In genomic region chr2:33207069-33207468, GRCm38 (mm10) we compare ENCODE assay signal across 10 mouse cellular contexts. TPM values are rescaled to one million over a fixed set of nuclear protein-coding genes. Genes with fewer than 3 reads are reported as not detected.
DNase-seq lines count a peak whose midpoint lies in the region; ATAC-seq and TF ChIP-seq lines count a peak whose summit lies in the region.
"Had no signal": no experiment of that assay in that cellular context is flagged by ENCODE, and none has a peak within 500 bp of the region (broad histone marks: within the 10 kb centered on the region; RNA-seq: fewer than 3 reads in every experiment).

No protein-coding gene starts in this region.

- H3K4me1 ChIP-seq in neural tube, embryonic 14.5 days (ENCODE audit: control insufficient read depth, insufficient read depth, low read length), result peaks cover 29% of the 10 kb centered on the region
- H3K4me1 ChIP-seq in heart, embryonic 12.5 days (replicated peaks), result peaks cover 71% of the 10 kb centered on the region
- peaks cover 55% of the 10 kb centered on the region for H3K4me1 ChIP-seq in olfactory bulb, adult 2 months (ENCODE audit: control insufficient read depth, insufficient read depth, low read length)

- TF ChIP-seq POLR2A in olfactory bulb, adult 2 months (IDR thresholded peaks at IDR 0.05; ENCODE audit: insufficient read depth, low read depth, low read length), result no peak

- no peak overlapping the region for H3K4me2 ChIP-seq in neural tube, embryonic 14.5 days (ENCODE audit: low read depth, low read length)
- H3K4me2 ChIP-seq in heart, embryonic 12.5 days, result no peak overlapping the region
- H3K4me2 ChIP-seq: midbrain, embryonic 11.5 days had no signal

- DNase-seq in neural tube, embryonic 10.5 days (ENCODE audit: extremely low spot score, low spot score), result no peak
- peak; percentile 52 for DNase-seq in kidney, adult 18-20 months
- no peak for DNase-seq in left cerebral cortex, postnatal 25 days (ENCODE audit: low spot score in 2 of 2)
- DNase-seq in cerebellum, postnatal 4 days (ENCODE audit: low spot score in 2 of 2), result no peak
- DNase-seq in thymus, postnatal 0 days (ENCODE audit: low spot score), result no peak

- H3K27me3 ChIP-seq in neural tube, embryonic 14.5 days (ENCODE audit: control insufficient read depth, insufficient read depth, low read length), result no peaks in the 10 kb centered on the region
- no peaks in the 10 kb centered on the region for H3K27me3 ChIP-seq in heart, embryonic 12.5 days (replicated peaks)

- no peaks in the 10 kb centered on the region for H3K36me3 ChIP-seq in neural tube, embryonic 14.5 days (ENCODE audit: control insufficient read depth, insufficient read depth, low read length)
- H3K36me3 ChIP-seq in heart, embryonic 12.5 days, result no peaks in the 10 kb centered on the region

- 16% methylated on average over 4 of the region's 4 CpGs for WGBS in neural tube, embryonic 14.5 days
- 18% methylated on average over 4 of the region's 4 CpGs for WGBS in heart, embryonic 12.5 days
- WGBS in olfactory bulb, adult 2 months, result 35% methylated on average over 4 of the region's 4 CpGs

- ATAC-seq in neural tube, embryonic 14.5 days (ENCODE audit: low read depth), result no peak
- ATAC-seq in heart, embryonic 12.5 days (ENCODE audit: insufficient number of reproducible peaks, low FRiP score), result no peak

- intact Hi-C loops in left cerebral cortex, postnatal 25 days (cut with DNase I), result no loop called here

- H3K4me3 ChIP-seq in neural tube, embryonic 14.5 days (ENCODE audit: low read depth, low read length), result no peak overlapping the region
- no peak overlapping the region for H3K4me3 ChIP-seq in heart, embryonic 12.5 days
- no peak overlapping the region for H3K4me3 ChIP-seq in olfactory bulb, adult 2 months (ENCODE audit: insufficient read depth, low read depth, low read length)
- H3K4me3 ChIP-seq: left cerebral cortex, adult 2 months had no signal

- H3K9ac ChIP-seq in neural tube, embryonic 14.5 days (replicated peaks; ENCODE audit: low read depth, low read length), result no peak overlapping the region
- H3K9ac ChIP-seq in heart, embryonic 12.5 days, result no peak overlapping the region

- no peaks in the 10 kb centered on the region for H3K9me3 ChIP-seq in neural tube, embryonic 14.5 days (ENCODE audit: control insufficient read depth, low read length)
- no peaks in the 10 kb centered on the region for H3K9me3 ChIP-seq in heart, embryonic 12.5 days (replicated peaks)

- TF ChIP-seq CTCF in olfactory bulb, adult 2 months (IDR thresholded peaks at IDR 0.05; ENCODE audit: insufficient read depth, low read depth, low read length), result no peak

- peak overlapping the region; percentile 48; the same call in 1 of the 2 replicates for H3K27ac ChIP-seq in neural tube, embryonic 14.5 days (ENCODE audit: low read depth, low read length)
- peak overlapping the region; percentile 48 for H3K27ac ChIP-seq in heart, embryonic 12.5 days (ENCODE audit: poor library complexity, severe bottlenecking)
- H3K27ac ChIP-seq in olfactory bulb, adult 2 months (ENCODE audit: insufficient read depth, low read depth, low read length), result 0 out of 2 replicates have a peak overlapping the region, but pooled peaks have one; percentile 34
- H3K27ac ChIP-seq: left cerebral cortex, adult 2 months had no signal

RNA-seq across cellular contexts. Expression of gene Angptl2, which starts 8.8 kb away (rescaled TPM):
- polyA plus RNA-seq in neural tube, embryonic 14.5 days (2014; fragmentation: Nextera tagmentation; extraction: Ambion mirVana), result 2.7 and 14.5 TPM in 2 replicates
- polyA plus RNA-seq in heart, embryonic 12.5 days (2016; fragmentation: Nextera tagmentation; extraction: Ambion mirVana), result 54.6 and 54.7 TPM in 2 replicates
- polyA plus RNA-seq in olfactory bulb, adult 2 months (2012; ENCODE audit: insufficient read depth, insufficient read length, low replicate concordance, missing spikeins), result not detected in 2 replicates
- total RNA-seq in left cerebral cortex, postnatal 25 days (2021), result 1 to 10 TPM; 2.2 to 2.3 TPM
- 29.8 and 34.7 TPM in 2 replicates for polyA plus RNA-seq in thymus, postnatal 0 days (2015; fragmentation: Nextera tagmentation; extraction: Ambion mirVana)
